Mouse (Mus musculus) large intestine, adult 2 months (tissue): ENCODE data around the gene Olfr1496. TPM values are rescaled to one million over a fixed set of nuclear protein-coding genes. Genes with fewer than 3 reads are reported as not detected.
"Not testable (repeated sequence)": the region's sequence is repeated elsewhere in the genome, so short reads cannot be mapped to it uniquely, and the experiment has no call there.

Experiments used
- DNase-seq: peaks from one replicate; pipeline ENCODE4 v3.0.0-alpha.2; 2012; ENCODE audit warnings: low read depth, low spot score
- WGBS: fragments of 180-500 bp; shearing (Covaris S2); methylation state at CpG from one replicate; pipeline ENCODE4 v1.1.7; 2018; 5-methylcytosine and 5-hydroxymethylcytosine counted together
- polyA plus RNA-seq: library from polyadenylated mRNA; depleted of rRNA; stranded (reverse); fragments of >200 nt; gene quantifications from 2 replicates; pipeline ENCODE4 v1.2.3, GENCODE M21; 2012; rRNA removed

Olfr1496 gene
- polyA plus RNA-seq: not detected in 2 replicates

DNA sequence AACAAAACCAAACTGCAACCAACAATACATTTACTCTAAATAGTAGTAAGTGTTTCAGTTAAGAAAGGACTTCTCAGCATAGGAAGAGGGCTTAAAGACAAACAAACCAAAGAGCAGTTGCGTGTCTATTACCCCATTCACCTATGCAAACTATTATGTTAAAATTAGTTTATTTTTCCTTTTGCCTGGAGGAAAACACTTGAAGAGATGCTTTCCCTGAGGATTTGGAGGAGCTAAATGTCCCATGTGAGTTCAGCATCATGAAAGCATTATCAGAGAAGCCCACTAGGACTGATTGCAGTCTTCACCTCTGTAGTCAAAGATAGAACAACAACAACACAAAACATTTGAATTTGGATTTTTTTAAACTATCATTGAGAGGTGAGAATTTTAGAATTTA is at the start of gene Olfr1496:
Gene Olfr1496 (plus strand): TSS at position 301 of the 400 bp plus-strand sequence.
- DNase-seq: no peak
- 80% methylated on average over 1 of the region's 1 CpGs for WGBS

DNA sequence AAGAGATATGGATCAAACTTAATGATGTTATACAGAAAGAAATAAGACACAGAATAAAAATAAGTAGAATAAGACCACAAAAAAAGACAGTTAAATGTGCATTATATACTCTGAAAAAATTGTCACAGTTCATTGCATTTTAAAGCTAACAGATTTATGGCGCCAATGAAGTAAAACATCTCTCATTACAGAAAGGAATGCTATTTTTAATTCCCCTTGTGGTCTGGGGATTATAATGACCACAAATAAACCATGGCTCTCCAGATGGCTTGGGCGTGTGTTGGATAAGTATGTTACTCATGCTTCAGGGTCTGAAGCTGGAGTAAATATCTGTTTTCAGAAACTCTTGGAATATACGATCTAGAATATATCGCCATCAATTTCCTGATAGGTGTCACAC is 38.2 kb upstream of the Olfr1496 start, which contains the start of gene Olfr1494:
Gene Olfr1494 (plus strand): TSS at position 301 of the 400 bp plus-strand sequence.
- 84% methylated on average over 4 of the region's 4 CpGs for WGBS
- no peak for DNase-seq

DNA sequence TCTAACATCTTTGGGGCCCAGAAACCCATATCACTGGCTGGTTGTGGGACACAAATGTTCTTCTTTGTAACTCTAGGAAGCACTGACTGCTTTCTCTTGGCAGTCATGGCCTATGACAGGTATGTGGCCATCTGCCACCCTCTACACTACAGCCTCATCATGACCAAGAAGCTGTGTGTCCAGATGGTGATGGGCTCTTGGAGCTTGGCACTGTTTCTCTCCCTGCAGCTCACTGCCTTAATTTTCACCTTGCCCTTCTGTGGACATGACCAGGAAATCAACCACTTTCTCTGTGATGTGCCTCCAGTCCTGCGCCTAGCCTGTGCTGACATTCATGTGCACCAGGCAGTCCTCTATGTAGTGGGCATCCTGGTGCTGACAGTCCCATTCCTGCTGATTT is 28.3 kb upstream of the Olfr1496 start:
- 88% methylated on average over 1 of the region's 1 CpGs for WGBS
- DNase-seq: no peak

DNA sequence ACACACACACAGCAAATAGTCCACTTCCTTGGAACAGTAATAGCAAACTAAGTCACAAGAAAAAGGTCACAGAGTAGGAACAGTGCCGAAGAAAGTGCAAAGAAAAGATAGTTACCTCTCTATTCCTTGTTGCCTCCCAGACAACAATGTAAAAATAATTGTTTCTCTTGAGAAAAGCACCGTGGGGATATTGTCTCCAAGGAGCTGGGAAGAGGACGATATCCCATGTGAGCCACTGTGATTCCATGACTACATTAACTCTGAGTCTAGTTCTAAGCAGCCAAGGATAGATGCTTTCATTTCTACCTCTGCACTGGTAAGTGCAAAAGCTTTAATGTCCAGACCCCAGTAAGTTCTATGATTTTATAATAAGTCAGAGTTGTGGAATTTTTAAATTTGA is 13.4 kb upstream of the Olfr1496 start, which contains the start of gene Olfr1495:
Gene Olfr1495 (plus strand): TSS at position 301 of the 400 bp plus-strand sequence.
- 77% methylated on average over 3 of the region's 3 CpGs for WGBS
- no peak for DNase-seq

DNA sequence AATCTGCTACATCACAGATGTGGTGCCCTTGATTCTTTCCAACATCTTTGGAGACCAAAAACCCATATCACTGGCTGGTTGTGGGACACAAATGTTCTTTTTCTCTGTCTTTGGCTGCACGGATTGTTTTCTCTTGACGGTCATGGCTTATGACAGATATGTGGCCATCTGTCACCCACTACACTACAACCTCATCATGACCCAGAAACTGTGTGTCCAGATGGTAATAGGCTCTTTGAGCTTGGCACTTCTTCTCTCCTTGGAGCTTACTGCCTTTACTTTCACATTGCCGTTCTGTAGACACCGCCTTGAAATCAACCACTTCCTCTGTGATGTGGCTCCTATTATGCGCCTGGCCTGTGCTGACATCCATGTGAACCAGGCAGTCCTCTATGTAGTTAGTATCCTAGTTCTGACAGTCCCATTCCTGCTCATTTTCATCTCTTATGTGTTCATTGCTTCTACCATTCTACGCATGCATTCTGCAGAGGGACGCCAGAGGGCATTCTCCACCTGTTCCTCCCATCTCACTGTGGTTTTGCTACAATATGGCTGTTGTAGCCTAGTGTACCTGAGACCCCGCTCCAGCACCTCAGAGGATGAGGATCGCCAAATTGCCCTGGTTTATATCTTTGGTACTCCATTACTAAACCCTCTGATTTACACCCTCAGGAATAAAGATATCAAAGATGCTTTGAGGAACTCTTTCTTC is 9.0 kb upstream of the Olfr1496 start:
- DNase-seq: no peak
- WGBS: 91% methylated on average over 9 of the region's 9 CpGs

DNA sequence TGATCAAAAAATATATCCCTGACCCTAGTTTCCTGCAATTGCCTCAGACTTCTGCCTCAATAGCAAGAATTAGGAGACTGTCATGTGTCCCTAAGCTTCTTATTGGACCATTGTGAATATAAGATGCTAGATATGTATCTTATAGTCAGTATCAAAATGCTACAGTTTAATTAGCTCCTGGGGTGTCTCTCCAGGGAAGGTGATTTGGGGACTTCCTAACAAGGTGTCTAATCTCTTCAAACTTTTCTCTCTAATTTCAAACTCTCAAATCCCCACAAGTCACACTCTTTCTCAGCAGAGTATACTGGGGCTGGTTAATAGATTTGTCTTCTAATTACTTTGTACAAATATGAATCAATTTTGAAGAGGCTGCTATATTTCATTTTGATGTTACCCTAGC is 20.4 kb downstream of the Olfr1496 start, which contains the start of gene Olfr1497:
Gene Olfr1497 (minus strand): TSS at position 101 of the 400 bp plus-strand sequence.
- DNase-seq: no peak

DNA sequence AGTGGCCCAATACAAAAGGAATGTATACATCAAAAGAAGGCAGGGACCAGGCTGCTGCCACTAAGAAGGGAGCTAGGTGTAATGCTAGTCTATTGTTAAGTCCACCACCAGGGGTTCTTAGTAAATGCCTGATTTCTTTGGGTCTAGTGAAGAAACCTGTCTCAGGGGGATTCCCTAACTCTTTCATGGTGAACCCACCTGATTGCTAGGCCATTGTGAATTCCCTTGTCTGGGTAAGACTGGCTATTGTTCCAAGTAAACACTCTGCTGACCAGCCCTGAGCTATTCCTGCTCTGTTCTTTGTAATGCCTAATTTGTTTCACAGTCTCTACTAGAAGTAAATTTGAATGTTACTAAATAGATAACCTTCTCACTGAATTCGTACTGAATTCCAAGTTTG is 27.8 kb downstream of the Olfr1496 start:
- DNase-seq: not testable (repeated sequence)
- WGBS: 55% methylated on average over 1 of the region's 1 CpGs

DNA sequence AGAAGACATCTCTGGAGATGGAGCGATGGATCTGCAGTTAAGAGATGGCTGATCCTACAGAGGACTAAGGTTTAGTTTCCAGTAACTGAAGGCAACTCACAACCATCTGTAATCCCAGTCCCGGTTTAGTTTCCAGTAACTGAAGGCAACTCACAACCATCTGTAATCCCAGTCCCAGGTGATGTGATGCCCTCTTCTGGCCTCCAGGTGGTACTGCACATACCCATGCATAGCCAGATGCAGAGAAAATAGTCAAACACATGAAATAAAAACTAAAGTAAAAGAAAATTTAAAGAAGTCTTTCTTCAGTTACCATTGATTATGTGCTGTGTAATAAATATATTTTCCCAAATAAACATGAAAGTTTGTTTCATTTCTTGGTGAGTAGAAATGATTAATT is 35.1 kb downstream of the Olfr1496 start:
- WGBS: 61% methylated on average over 2 of the region's 2 CpGs
- DNase-seq: no peak

DNA sequence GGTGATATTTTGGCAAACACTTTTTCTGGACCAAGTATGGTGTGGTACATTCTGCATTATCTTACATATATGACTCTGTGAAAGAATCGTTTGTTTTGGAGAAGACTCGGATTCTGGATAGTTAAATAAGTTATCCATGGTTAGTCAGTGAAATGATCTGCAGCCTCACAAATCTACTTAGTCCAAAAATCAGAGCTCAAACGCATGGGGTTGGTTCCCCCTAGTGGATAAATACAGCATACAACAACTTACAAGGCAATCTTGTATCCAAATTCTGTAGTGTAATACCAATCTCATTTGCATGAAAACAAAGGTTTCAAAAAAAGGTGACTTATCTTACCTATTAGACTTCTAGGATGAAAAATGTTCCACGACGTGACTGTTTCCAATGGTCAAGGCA is 41.1 kb downstream of the Olfr1496 start:
- WGBS: 39% methylated on average over 5 of the region's 5 CpGs
- no peak for DNase-seq

DNA sequence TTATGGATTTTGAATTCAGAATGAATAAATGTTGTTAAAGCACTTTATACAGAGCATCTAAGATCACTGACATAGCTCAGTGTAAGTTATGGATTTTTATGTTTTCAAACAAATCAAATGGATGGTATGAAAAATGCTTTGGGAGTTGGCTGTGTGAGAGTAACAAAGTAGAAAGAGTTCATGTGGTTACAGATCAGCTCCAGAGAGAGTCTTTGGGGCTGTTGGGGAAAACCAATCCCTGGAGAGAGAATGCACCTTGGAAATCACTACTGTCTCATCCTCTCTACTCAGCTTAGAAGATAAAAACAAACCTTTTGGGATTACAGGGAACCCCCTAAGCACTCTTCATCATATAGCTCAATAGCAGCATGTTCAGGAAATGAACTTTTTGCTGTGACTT is 41.7 kb downstream of the Olfr1496 start, which contains the start of gene Olfr1499:
Gene Olfr1499 (minus strand): TSS at position 101 of the 400 bp plus-strand sequence.
- no peak for DNase-seq

DNA sequence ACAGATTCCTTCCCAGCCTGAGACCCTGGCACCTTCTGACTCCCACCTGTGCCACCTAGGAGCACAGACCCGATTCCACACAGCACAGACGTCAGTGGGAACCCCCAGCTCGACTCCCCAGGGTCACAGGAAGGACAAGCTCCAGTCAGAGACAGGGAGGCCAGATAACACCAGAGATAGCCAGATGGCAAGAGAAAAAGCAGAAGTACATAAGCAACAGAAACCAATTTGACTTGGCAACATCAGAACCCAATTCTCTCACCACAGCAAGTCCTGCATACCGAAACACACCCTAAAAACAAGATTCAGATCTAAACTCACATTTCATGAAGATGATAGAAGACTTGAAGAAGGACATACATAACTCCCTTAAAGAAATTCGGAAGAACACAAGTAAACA is 43.2 kb downstream of the Olfr1496 start:
- no peak for DNase-seq
- WGBS: 52% methylated on average over 5 of the region's 5 CpGs

DNA sequence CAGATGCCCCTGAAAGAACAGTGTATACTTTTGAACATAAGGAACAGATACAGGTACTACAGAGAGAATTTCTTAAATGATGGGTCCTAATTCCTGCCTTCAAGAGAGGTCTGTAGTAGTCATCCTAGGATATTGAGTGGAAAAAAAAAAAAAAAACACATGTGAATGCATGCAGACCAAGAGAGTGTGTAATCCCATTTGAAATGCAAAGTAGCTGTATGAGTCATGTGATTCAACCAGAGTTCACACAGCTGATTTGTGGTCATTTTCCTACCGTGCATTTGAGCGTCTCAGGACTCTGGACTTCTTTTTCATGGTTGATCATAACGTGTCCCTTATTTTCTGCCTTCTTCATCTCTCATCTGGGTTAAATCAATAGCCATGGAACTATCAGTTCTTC is 50.8 kb downstream of the Olfr1496 start:
- WGBS: 79% methylated on average over 3 of the region's 3 CpGs
- no peak for DNase-seq

DNA sequence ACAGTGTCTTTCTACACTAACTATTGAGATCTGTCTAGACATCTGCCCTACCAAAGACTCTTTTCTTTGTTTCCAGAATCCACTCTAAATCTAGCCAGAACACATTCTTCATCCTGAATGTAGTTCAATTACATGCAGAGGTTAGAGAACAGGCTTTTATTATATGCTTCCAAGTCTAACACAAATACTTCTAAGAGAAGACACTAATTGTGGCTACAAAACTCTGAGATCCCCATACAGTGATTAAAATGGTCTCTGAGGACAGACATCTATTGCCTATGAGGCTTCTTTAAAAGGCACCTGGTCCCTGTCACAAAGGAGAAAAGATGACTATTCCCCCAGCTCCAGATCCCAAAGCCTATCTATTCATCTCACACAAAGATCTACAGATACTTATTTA is 52.7 kb downstream of the Olfr1496 start, which contains the start of gene Olfr1500:
Gene Olfr1500 (minus strand): TSS at position 101 of the 400 bp plus-strand sequence.
- DNase-seq: no peak

Other genes with a start within 250 kb of the Olfr1496 start
- not detected in 2 replicates for gene Olfr1480, start 250.0 kb upstream of the Olfr1496 start, polyA plus RNA-seq
- gene Olfr1484, start 194.4 kb upstream of the Olfr1496 start, polyA plus RNA-seq: not detected in 2 replicates
- not detected in 2 replicates for gene Olfr1487, start 160.5 kb upstream of the Olfr1496 start, polyA plus RNA-seq
- gene Olfr1489, start 146.3 kb upstream of the Olfr1496 start, polyA plus RNA-seq: not detected in 2 replicates
- gene Olfr1490, start 126.8 kb upstream of the Olfr1496 start, polyA plus RNA-seq: not detected in 2 replicates
- not detected in 2 replicates for gene Olfr1491, start 80.6 kb upstream of the Olfr1496 start, polyA plus RNA-seq
- not detected in 2 replicates for gene Olfr1493-ps1, start 54.6 kb upstream of the Olfr1496 start, polyA plus RNA-seq
- gene Olfr1494, start 38.1 kb upstream of the Olfr1496 start, polyA plus RNA-seq: not detected in 2 replicates
- not detected in 2 replicates for gene Olfr1495, start 13.3 kb upstream of the Olfr1496 start, polyA plus RNA-seq
- not detected in 2 replicates for gene Olfr1497, start 20.3 kb downstream of the Olfr1496 start, polyA plus RNA-seq
- not detected in 2 replicates for gene Olfr1499, start 41.6 kb downstream of the Olfr1496 start, polyA plus RNA-seq
- not detected in 2 replicates for gene Olfr1500, start 52.6 kb downstream of the Olfr1496 start, polyA plus RNA-seq
- not detected in 2 replicates for gene Olfr1501, start 72.8 kb downstream of the Olfr1496 start, polyA plus RNA-seq
- gene Olfr1502, start 83.9 kb downstream of the Olfr1496 start, polyA plus RNA-seq: not detected in 2 replicates
- not detected in 2 replicates for gene Olfr1504, start 120.0 kb downstream of the Olfr1496 start, polyA plus RNA-seq
- gene Olfr1505, start 135.7 kb downstream of the Olfr1496 start, polyA plus RNA-seq: not detected in 2 replicates